Mouse (Mus musculus) embryonic fibroblast, embryonic 13.5 days (primary cell): ENCODE measurements at regions not wholly inside any gene's neighbourhood (a gene's known extent, or its start where the extent isn't known, plus 50 kb on each side); places are given as distances from the start of the nearest gene placed in this dataset.

Experiments
- H3K27ac ChIP-seq: 2 replicates; pipeline ENCODE4 v1.5.1; 2012; ENCODE audit warnings: low read length, control low read depth, inconsistent platforms; ENCODE audit not compliant: insufficient read depth
- H3K4me1 ChIP-seq: 2 replicates; pipeline ENCODE4 v1.6.1; 2011; ENCODE audit warnings: low read length; ENCODE audit not compliant: control insufficient read depth, insufficient read depth
- H3K4me3 ChIP-seq: 2 replicates; pipeline ENCODE4 v1.5.1; 2011; ENCODE audit warnings: mild to moderate bottlenecking, control low read depth, low read length; ENCODE audit not compliant: insufficient read depth
- CTCF ChIP-seq: IDR thresholded peaks from 2 replicates; pipeline ENCODE4 v1.5.1; 2011; ENCODE audit warnings: mild to moderate bottlenecking, control low read depth, low read length, moderate library complexity, borderline replicate concordance; ENCODE audit not compliant: insufficient read depth
- POLR2A ChIP-seq: IDR thresholded peaks from 2 replicates; pipeline ENCODE4 v1.6.1; 2011; ENCODE audit warnings: low read depth, mild to moderate bottlenecking, control low read depth, low read length, moderate library complexity

DNA sequence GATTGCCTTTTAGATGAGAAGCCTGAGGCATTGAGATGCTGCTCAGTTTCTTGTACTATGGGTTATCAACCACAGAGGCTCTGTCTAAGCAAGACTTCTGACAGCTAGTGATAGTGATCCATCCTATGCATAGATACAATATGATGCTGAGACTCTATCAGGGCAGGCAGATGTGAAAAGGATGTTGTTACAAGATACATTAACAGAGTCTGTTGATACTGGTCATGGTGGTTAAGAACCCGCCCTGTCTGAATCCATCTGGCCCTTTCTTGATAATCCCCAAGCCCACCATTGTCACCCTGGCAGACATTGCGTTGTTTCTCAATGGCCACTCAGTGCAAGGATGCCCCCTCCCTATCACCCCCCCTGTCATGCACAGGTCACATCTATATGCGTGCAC lies 327.8 kb upstream of the Camk1g start:
- Histone ChIP-seq H3K4me3 (no peak overlapping the region), H3K27ac (no peak overlapping the region), H3K4me1 (no peaks in the 10 kb centered on the region)
- TF ChIP-seq POLR2A = no peak
- TF ChIP-seq CTCF = no peak

DNA sequence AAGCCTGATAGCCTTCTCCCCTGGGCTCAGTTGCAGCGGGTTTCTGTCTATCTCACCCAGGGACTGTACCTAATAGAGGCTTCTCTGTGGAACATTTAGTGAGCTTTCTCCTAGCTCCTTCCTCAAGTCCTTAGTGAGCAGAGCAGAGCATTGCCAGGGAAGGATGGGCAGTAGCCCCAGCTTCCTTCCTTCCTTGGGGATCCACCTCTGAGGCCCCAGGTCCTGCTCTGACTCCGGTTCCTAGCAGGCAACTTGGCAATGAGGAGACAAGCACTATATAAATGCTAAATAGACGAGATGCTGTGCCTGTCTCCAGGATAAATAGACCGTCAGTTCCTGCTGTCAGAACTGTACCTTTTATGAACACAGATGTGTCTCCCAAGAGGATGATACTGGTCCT lies 326.9 kb upstream of the Camk1g start:
- no peaks in the 10 kb centered on the region for H3K4me1 ChIP-seq
- H3K27ac ChIP-seq = no peak overlapping the region
- no peak overlapping the region for H3K4me3 ChIP-seq
- no peak for TF ChIP-seq CTCF
- TF ChIP-seq POLR2A = no peak

DNA sequence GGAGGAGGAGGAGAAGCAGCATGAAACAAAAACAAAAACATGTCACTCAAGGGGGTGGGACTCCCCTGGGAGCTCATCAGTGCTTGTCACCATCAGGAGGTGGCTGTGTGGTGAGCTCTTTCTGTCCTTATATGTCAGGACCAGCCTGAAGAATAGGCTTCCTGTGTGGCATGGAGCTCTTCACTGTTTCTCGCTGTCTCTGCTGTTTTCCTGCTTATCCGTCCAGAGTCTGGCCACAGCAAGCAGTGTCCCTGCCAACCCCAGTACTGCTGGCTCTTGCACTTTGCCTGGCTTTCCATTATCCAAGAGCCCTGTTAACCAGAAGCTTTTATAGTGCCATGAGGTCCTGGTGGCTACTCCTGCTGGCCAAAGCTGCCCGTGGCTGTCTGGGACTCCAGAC lies 322.9 kb upstream of the Camk1g start:
- Histone ChIP-seq H3K4me3 (no peak overlapping the region), H3K4me1 (no peaks in the 10 kb centered on the region), H3K27ac (no peak overlapping the region)
- TF ChIP-seq CTCF = no peak
- no peak for TF ChIP-seq POLR2A

DNA sequence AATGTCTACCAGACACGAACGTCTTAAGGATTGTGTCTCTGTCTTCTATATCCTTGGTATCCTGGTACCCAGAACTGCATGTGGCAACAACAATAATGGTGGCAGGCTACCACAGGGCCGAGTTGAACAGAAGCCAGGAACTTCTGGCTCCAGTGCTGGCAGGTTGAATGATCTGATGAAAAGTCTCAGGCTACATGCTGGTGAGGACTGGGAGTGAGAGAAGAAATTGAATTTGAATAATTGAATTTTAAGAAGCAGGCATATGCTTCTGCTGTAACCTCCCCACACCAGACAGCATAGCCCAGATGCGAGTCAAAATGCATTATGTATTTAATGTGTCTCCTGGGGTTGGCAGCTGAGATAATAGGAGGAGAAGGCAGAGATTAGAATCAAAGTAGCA lies 319.5 kb upstream of the Camk1g start:
- Histone ChIP-seq H3K4me1 (no peaks in the 10 kb centered on the region), H3K27ac (no peak overlapping the region), H3K4me3 (no peak overlapping the region)
- TF ChIP-seq POLR2A (no peak), CTCF (no peak)

DNA sequence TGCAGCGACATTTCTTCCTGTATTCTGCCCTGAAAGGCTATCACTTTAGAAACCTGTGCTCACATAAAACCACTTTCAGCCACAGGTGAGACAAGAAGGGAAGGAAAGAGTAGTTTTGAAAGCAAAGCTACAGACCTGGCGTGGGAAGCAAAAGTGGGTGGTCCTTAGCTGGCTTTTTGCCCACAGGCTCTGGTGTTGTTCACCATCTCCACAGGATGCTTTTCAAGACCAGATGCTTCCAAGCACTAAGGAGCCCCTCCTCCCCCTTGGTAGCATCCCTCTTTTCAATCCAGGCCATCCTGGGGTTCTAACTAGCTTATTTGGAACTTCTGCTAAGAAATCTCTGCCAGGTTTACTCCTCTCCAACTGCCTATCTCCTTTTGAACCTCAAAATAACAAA lies 312.8 kb upstream of the Camk1g start:
- Histone ChIP-seq H3K4me3 (no peak overlapping the region), H3K27ac (no peak overlapping the region), H3K4me1 (no peaks in the 10 kb centered on the region)
- no peak for TF ChIP-seq POLR2A
- no peak for TF ChIP-seq CTCF

DNA sequence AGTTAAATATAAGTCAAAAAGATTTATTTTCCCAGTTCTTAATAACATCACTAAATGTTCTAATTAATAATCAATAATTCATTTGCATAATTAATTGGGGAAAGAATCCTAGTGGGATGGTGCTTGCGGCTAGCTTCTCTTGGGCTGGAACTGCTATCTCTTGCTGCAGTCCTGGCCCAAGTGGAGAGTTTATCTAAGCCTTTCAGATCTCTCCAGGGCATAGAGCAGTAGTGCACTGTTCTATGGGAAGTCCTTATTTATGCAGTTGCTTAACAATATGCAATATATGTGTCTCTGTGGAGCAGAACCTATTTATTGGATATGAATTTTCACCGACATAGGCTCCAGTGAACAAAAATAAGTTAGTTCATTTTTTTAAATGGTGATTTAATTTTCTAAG lies 308.4 kb upstream of the Camk1g start:
- no peak for TF ChIP-seq CTCF
- no peak for TF ChIP-seq POLR2A
- H3K27ac ChIP-seq = no peak overlapping the region
- H3K4me1 ChIP-seq = no peaks in the 10 kb centered on the region
- no peak overlapping the region for H3K4me3 ChIP-seq

DNA sequence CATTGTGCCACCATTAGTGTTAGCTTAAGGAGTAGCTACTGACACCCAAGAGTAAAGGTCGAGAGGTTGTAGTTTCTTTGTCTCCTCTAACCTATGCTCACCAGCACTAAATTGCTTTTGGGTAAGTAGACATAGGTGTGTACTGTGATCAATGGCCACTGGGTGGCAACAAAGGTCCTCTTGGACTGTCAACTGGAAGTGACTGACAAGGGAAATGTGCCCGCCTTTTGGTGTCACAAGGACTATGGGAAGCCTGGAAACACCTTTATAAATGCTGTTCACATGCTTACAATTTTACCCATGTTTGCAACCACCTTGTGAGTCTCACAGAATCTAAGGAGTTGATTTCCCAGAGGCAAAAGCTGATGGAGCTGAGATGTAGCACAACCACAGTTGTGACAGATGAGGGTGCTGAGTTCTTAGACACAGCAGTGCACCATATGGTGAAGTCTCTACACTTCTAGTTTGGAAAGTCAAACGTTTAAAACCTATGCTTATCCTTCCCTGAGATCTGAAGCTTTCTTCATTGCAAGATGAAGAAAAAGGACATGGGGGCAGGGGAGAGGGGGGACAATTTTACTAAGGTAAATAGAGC lies 303.2 kb upstream of the Camk1g start:
- TF ChIP-seq POLR2A (no peak), CTCF (no peak)
- H3K4me3 ChIP-seq = no peak overlapping the region
- H3K4me1 ChIP-seq = no peaks in the 10 kb centered on the region
- no peak overlapping the region for H3K27ac ChIP-seq

DNA sequence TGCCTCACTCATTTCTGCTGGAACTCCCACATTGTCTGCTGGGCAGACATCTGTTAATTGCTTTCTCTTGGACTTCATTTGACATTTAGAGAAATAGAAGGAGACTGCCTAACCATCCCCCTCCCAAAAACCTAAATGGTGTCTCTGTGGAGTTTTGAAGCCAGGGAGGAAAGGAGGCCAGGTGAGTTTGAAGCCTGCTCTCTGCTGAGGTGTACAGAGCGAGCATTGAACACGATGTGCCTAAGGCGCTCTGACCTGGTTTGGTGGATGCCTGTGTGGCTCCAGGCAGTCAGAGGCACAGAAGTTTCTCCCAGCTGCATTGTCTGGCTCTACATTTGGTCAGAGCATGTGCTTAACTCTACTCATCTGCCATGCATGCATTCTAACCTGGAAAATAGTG lies 302.6 kb upstream of the Camk1g start:
- Histone ChIP-seq H3K4me1 (no peaks in the 10 kb centered on the region), H3K4me3 (no peak overlapping the region), H3K27ac (no peak overlapping the region)
- no peak for TF ChIP-seq CTCF
- no peak for TF ChIP-seq POLR2A

DNA sequence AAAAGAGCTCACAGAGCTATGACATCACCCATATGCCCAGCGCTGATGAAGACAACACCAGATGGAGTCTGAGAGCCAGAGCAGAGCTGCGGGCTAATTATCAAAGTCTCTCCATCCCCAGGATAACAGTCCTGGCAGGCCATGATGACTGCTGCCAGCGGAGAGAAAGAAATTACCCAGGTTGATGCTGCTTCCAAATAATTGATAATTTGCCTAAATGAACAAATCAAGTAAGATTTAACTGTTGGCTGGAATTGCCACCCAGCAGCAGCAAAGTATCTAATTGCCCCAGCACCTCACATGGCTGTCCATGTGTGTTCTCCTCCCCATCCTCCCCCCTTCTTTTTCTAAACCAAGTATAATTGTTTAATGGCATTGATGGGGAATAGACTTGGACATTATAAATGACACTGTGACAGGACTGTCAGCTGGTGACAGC lies 301.7 kb upstream of the Camk1g start:
- H3K27ac ChIP-seq = no peak overlapping the region
- H3K4me1 ChIP-seq = no peaks in the 10 kb centered on the region
- no peak overlapping the region for H3K4me3 ChIP-seq
- TF ChIP-seq CTCF (no peak), POLR2A (no peak)

DNA sequence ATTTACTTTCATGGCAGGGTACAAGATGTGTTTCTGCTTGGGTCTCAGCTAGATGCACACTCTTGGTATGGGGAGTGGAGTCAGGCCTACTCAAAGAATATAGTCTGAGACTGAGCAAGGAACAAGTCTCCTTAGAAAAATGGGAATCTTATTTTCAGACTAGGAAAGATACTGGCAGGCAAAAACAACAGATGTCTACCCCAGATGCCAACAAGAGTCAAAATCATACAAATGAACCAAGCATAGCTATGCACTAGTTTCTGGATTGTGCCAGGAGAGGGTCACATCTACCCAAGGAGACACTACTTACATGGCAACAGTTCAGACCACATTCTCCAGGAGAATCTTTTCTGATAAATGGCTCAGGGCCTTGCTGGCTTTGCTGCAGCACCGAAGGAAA lies 300.9 kb upstream of the Camk1g start:
- Histone ChIP-seq H3K4me3 (no peak overlapping the region), H3K27ac (no peak overlapping the region), H3K4me1 (no peaks in the 10 kb centered on the region)
- TF ChIP-seq CTCF (no peak), POLR2A (no peak)

DNA sequence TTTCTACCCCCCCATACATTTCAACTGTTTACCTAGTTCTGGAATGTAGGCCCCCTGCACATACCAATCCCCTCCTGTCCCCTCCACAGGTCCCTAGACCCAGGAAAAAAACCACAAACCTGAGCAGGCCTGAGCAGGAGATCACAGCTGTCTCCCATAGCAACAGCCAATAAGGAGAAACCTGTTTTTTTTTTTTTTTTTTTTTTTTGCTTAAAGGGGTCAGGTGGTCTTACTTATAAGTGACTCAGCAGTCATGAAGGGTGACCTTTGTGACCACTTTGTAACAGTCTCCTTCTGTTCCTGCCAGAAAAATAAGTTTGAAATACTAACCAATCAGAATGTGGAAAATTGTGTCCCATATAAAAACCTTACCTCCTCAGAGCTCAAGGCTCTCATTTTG lies 299.9 kb upstream of the Camk1g start:
- TF ChIP-seq POLR2A (no peak), CTCF (no peak)
- Histone ChIP-seq H3K4me3 (no peak overlapping the region), H3K4me1 (no peaks in the 10 kb centered on the region), H3K27ac (no peak overlapping the region)

DNA sequence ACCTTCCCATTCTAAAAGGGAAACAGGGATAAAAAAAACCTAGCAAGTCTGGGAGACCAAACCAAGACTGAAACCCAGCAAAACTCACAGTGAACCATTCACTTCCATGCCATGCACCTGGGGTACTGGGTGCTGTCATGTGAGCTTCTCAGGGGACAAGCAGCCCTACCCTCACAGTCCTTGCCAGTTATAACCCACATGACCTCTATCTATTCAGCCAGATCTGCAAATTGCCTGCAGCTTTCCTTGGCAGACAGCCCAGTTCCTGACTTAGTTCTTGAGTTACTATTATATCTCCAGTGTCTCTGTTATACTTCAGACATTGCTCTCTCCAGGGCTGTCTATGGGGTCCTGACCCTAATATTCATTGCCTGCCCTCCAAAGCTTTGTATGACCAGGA lies 298.7 kb upstream of the Camk1g start:
- H3K4me1 ChIP-seq = no peaks in the 10 kb centered on the region
- H3K27ac ChIP-seq = no peak overlapping the region
- TF ChIP-seq CTCF (no peak), POLR2A (no peak)
- H3K4me3 ChIP-seq = no peak overlapping the region
